Mouse (Mus musculus) brain, embryonic 14.5 days (tissue): ENCODE results near the gene Lca5l.

Experiments
- CTCF ChIP-seq: fragments of 200-500 bp; IDR thresholded peaks from 2 replicates; pipeline ENCODE4 v1.5.1; 2012; ENCODE audit warnings: inconsistent platforms, mild to moderate bottlenecking, moderate library complexity, borderline replicate concordance; ENCODE audit not compliant: insufficient read depth, insufficient read length; ENCODE audit errors: extremely low read depth
- POLR2A ChIP-seq: fragments of 200-500 bp; IDR thresholded peaks from 2 replicates; pipeline ENCODE4 v1.6.1; 2012; ENCODE audit warnings: mild to moderate bottlenecking, inconsistent platforms, borderline replicate concordance; ENCODE audit not compliant: poor library complexity, insufficient read depth, insufficient read length, severe bottlenecking; ENCODE audit errors: extremely low read depth

- TF ChIP-seq CTCF (no peak), POLR2A (no peak)
Measured at GRCm38 (mm10) chr16:96168837-96169236, 23.2 kb downstream of the Lca5l start.
